Mouse (Mus musculus): Measurements from ENCODE around the gene Gm266. TPM values are rescaled to one million over a fixed set of nuclear protein-coding genes. Genes with fewer than 3 reads are reported as not detected.

Gene Gm266
- polyA plus RNA-seq, 1 experiment from 2014 or later: 2.0 TPM

DNA sequence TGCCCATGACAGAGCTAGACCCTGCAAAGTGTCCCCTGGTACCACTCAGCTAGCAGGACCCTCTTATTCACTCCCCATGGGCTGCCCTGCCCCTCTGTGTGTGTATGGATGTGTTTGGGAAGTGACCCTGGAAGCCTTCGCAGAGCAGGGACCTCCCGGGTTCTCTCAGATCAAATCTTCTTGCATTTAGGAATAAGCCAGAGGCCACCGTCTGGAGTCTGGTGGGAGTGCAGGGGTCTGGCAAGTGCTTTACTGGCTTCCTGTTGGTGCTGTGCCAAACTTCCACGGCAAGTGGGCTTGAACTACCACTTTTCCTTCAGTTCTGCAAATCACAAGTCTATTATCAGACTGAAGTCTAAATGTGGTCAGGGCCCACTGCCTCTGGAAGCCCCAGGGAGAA, 31.6 kb downstream of the Gm266 start:
- WGBS: 15% methylated on average over 4 of the region's 4 CpGs
- peaks cover 86% of the 10 kb centered on the region for H3K27me3 ChIP-seq
- no peak for ATAC-seq (replicated peaks; ENCODE audit: insufficient number of reproducible peaks, insufficient read depth, low FRiP score, low read depth)

DNA sequence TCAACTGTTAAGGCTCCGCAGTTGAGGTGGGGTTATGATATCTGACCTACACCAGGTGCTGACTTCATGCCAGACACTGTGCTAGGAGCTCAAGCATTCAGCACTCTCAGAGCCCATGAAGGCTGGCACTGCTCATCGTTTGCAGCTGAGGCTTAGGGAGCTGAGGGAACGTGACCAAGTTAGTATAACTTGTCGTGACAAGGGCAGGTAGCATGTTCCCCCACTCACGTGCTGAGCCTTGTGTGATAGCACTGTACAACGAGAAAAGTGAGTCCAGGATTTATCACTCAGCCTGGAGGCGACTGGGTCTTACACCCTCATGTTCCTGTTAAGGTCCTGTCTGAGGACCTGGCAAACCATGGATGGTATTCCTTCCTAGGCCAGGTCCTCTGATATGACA, 34.1 kb downstream of the Gm266 start:
- Histone ChIP-seq H3K4me3 (no peak overlapping the region), H3K27me3 (peaks cover 90% of the 10 kb centered on the region), H3K9me3 (replicated peaks) (no peaks in the 10 kb centered on the region), H3K27ac (no peak overlapping the region), H3K4me1 (replicated peaks) (peaks cover 63% of the 10 kb centered on the region), H3K9ac (no peak overlapping the region), H3K36me3 (no peaks in the 10 kb centered on the region), H3K4me2 (no peak overlapping the region)
- WGBS: 72% methylated on average over 7 of the region's 7 CpGs
- ATAC-seq (replicated peaks; ENCODE audit: insufficient number of reproducible peaks, insufficient read depth, low FRiP score, low read depth): no peak

More for the DNA sequence above, 31.6 kb downstream of the Gm266 start:
- Histone ChIP-seq H3K36me3 (no peaks in the 10 kb centered on the region), H3K9me3 (replicated peaks) (no peaks in the 10 kb centered on the region), H3K4me2 (no peak overlapping the region), H3K4me3 (no peak overlapping the region), H3K4me1 (replicated peaks) (peaks cover 43% of the 10 kb centered on the region), H3K27ac (no peak overlapping the region), H3K9ac (no peak overlapping the region)

DNA sequence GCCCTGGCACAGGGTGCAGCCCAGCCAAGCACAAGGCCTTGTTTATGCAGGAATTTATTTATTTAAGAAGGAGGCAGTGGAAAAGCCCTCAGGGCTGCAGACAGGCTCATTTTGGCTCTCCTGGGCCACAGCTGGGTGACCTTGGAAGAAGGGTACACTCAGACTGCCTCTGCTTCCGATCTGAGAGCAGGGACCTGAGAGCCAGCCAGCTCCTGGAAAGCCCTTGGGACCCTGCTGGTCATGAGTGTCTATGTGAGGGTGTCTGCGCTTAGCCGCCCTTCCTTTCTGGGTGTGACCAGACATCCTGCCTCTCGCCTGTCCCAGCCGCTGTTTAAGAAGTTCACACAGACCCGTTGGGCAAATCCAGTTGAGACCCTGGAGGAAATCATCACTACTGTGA, 35.3 kb downstream of the Gm266 start:
- no peak overlapping the region for H3K4me3 ChIP-seq
- no peak overlapping the region for H3K4me2 ChIP-seq
- 0 out of 2 replicates have a peak overlapping the region, but pooled peaks have one; percentile 19 for H3K27ac ChIP-seq
- peaks cover 63% of the 10 kb centered on the region for H3K4me1 ChIP-seq (replicated peaks)
- H3K36me3 ChIP-seq: no peaks in the 10 kb centered on the region
- H3K27me3 ChIP-seq: peaks cover 90% of the 10 kb centered on the region
- no peak for ATAC-seq (replicated peaks; ENCODE audit: insufficient number of reproducible peaks, insufficient read depth, low FRiP score, low read depth)
- H3K9ac ChIP-seq: no peak overlapping the region; the same call in 1 of the 2 replicates
- 32% methylated on average over 6 of the region's 6 CpGs for WGBS
- no peaks in the 10 kb centered on the region for H3K9me3 ChIP-seq (replicated peaks)

DNA sequence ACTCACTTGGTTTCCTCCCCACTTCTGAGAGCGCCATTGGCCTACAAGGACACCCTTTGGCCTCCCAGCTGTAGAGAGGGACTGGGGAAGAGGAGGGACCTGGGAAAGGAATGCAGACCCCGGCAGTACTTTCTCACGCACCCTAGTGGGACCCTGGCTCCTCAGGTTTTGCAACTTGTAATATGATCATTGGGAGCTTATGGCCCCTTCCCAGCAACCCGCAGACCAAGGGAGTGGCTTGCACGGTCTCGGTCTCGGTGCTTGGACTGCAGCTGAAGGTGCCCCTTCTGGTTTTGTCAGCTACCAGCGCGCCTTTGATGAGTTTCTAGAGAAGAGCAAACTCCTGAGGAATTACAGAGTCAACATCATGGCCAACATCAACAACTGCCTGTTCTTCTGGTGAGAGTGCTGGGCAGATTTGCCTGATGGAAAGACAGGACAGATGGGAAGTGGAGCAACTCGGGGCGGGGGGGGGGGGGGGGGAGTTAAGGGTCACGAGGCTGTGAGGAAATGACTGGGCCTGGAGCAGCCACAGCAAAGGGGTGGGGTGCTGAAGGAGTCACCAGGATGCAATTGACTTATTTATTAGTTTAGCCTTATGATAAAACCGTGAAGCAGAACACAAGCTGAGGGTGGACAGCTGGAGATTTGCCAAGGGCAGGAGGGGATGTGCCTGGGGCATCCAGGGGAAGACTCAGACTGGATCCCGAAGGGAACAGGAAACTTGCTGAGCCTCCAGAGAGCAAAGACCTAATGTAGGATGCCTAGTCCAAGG, 36.5 kb downstream of the Gm266 start:
- Histone ChIP-seq H3K4me2 (no peak overlapping the region), H3K9me3 (replicated peaks) (no peaks in the 10 kb centered on the region), H3K4me1 (replicated peaks) (peaks cover 56% of the 10 kb centered on the region), H3K36me3 (no peaks in the 10 kb centered on the region), H3K27me3 (peaks cover 97% of the 10 kb centered on the region), H3K27ac (0 out of 2 replicates have a peak overlapping the region, but pooled peaks have one; percentile 19), H3K4me3 (no peak overlapping the region), H3K9ac (no peak overlapping the region)
- no peak for ATAC-seq (replicated peaks; ENCODE audit: insufficient number of reproducible peaks, insufficient read depth, low FRiP score, low read depth)
- WGBS: 29% methylated on average over 13 of the region's 14 CpGs

DNA sequence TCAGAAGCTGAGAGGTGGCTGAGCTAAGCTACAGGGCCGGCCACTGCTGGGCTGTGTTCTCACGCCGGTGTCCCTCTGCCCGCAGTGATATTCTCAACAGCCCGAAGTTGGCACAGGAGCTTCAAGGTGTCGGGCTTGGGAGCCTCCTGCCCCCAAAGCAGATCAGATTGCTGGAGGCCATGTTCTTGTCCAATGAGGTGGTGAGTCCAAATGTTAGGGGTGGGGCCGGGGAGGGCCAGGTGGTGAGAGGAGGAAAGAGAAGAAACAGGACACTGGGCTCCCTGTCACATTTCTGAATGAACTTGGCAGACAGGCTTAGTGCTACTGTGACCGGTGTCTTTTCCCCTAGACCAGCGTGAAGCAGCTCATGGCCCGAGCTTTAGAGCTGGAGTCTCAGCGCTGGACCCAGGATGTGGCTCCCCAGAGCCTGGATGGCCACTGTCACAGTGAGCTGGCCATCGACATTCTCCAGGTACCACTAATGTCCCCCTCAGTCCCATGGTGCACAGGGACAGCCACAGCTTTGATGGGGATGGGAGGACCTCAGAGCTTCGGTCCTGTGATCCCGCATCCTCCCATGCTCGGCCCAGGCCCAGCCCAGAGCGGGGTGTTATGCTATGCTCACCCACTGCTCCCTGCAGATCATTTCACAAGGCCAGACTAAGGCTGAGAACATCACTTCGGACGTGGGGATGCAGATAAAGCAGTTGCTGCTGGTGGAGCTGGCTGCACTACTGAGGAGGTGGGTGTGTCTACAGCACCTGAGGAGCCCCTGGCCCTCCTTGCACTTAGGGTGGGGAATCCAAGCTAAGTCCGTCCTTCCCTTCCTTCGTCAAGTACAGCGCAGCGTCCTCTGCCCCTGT, 37.5 kb downstream of the Gm266 start:
- H3K27ac ChIP-seq: no peak overlapping the region
- H3K27me3 ChIP-seq: peaks cover 98% of the 10 kb centered on the region
- H3K9ac ChIP-seq: no peak overlapping the region
- peaks cover 55% of the 10 kb centered on the region for H3K4me1 ChIP-seq (replicated peaks)
- no peak for ATAC-seq (replicated peaks; ENCODE audit: insufficient number of reproducible peaks, insufficient read depth, low FRiP score, low read depth)
- H3K36me3 ChIP-seq: no peaks in the 10 kb centered on the region
- H3K9me3 ChIP-seq (replicated peaks): no peaks in the 10 kb centered on the region
- no peak overlapping the region for H3K4me2 ChIP-seq
- no peak overlapping the region for H3K4me3 ChIP-seq
- 42% methylated on average over 22 of the region's 22 CpGs for WGBS

DNA sequence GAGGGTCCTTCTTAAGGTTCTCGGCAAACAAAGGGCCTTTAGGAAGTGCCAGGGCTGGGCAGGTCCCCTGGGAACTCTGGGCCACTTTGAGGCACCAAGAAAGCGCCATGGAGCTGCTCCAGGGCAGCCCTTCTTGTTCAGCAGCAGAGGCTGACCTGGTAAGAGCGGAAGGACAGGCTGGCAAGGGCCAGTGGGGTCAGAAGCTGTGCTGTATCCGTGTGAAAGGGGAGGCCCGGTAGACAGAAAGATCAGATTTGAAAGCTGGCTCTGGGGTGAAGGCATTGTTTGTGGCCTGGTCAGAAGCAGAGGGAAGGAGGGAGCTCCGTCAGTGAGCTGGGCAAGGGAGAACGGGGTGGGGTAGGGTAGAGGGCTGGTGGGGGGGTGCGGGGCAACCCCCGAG, 38.3 kb downstream of the Gm266 start:
- H3K27ac ChIP-seq: no peak overlapping the region
- no peak overlapping the region for H3K4me3 ChIP-seq
- no peak overlapping the region for H3K9ac ChIP-seq
- peaks cover 98% of the 10 kb centered on the region for H3K27me3 ChIP-seq
- H3K4me1 ChIP-seq (replicated peaks): peaks cover 63% of the 10 kb centered on the region
- no peak overlapping the region for H3K4me2 ChIP-seq
- no peaks in the 10 kb centered on the region for H3K9me3 ChIP-seq (replicated peaks)
- no peak for ATAC-seq (replicated peaks; ENCODE audit: insufficient number of reproducible peaks, insufficient read depth, low FRiP score, low read depth)
- 39% methylated on average over 9 of the region's 9 CpGs for WGBS
- H3K36me3 ChIP-seq: no peaks in the 10 kb centered on the region

DNA sequence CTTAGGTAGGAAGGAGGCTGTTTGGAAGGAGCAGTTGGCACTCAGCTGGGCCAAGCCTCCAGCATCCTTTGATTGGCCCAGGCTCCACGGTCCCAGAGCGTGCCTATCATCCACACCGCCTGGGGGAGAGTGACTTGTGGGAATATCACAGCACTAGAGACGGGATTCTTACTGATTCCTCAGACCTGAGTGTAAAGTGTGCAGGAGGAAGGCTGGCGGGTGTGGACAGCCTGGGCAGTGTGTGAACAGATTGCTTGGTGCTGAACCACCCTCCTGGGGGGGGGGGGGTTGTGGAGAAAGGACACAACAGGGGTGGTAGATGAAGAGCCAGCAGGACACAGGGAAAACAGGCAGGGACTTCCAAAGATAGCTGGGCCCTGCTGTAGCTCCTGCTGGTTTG, 38.9 kb downstream of the Gm266 start:
- H3K27me3 ChIP-seq: peaks cover 98% of the 10 kb centered on the region
- no peak overlapping the region for H3K4me2 ChIP-seq
- H3K4me3 ChIP-seq: no peak overlapping the region
- no peak for ATAC-seq (replicated peaks; ENCODE audit: insufficient number of reproducible peaks, insufficient read depth, low FRiP score, low read depth)
- H3K9ac ChIP-seq: no peak overlapping the region
- WGBS: 44% methylated on average over 5 of the region's 5 CpGs
- no peaks in the 10 kb centered on the region for H3K36me3 ChIP-seq
- H3K4me1 ChIP-seq (replicated peaks): peaks cover 69% of the 10 kb centered on the region
- H3K9me3 ChIP-seq (replicated peaks): no peaks in the 10 kb centered on the region
- H3K27ac ChIP-seq: no peak overlapping the region

DNA sequence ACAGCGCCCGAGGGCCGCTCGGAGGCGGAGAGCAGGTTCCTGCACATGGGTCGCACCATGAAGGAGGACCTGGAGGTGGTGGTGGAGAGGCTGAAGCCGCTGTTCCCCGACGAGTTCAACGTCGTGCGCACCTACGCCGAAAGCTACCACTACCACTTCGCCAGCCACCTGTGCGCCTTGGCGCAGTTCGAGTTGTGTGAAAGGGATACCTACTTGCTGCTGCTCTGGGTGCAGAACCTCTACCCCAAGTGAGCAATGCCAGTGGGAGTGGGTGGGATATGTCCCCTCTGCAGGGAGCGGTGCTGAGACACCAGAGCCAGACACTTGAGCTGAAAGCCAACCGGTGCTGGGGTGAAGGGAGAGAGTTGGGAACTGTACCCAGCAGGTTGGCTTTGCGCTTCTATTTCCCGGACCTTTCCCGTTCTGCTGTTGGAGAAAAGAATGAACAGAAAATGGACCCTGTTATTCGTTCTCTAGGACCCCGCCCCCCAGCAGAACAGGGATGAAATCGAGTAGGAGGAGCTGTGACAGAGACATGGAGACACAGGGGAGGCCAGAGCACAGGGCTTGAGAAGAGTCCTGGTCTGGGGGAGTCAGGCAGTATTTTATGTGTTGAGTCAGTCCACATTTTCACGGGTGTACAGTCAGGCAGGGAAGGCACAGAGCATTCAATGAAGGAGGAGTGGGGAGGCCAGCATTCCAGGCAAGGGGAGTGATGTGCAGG, 39.6 kb downstream of the Gm266 start:
- no peak for ATAC-seq (replicated peaks; ENCODE audit: insufficient number of reproducible peaks, insufficient read depth, low FRiP score, low read depth)
- H3K27me3 ChIP-seq: peaks cover 98% of the 10 kb centered on the region
- H3K4me3 ChIP-seq: peak overlapping the region; percentile 35
- no peak overlapping the region for H3K27ac ChIP-seq
- H3K4me1 ChIP-seq (replicated peaks): peaks cover 69% of the 10 kb centered on the region
- H3K9me3 ChIP-seq (replicated peaks): no peaks in the 10 kb centered on the region
- H3K9ac ChIP-seq: 0 out of 2 replicates have a peak overlapping the region, but pooled peaks have one; percentile 15
- WGBS: 23% methylated on average over 27 of the region's 27 CpGs
- peak overlapping the region; percentile 56 for H3K4me2 ChIP-seq
- H3K36me3 ChIP-seq: no peaks in the 10 kb centered on the region

DNA sequence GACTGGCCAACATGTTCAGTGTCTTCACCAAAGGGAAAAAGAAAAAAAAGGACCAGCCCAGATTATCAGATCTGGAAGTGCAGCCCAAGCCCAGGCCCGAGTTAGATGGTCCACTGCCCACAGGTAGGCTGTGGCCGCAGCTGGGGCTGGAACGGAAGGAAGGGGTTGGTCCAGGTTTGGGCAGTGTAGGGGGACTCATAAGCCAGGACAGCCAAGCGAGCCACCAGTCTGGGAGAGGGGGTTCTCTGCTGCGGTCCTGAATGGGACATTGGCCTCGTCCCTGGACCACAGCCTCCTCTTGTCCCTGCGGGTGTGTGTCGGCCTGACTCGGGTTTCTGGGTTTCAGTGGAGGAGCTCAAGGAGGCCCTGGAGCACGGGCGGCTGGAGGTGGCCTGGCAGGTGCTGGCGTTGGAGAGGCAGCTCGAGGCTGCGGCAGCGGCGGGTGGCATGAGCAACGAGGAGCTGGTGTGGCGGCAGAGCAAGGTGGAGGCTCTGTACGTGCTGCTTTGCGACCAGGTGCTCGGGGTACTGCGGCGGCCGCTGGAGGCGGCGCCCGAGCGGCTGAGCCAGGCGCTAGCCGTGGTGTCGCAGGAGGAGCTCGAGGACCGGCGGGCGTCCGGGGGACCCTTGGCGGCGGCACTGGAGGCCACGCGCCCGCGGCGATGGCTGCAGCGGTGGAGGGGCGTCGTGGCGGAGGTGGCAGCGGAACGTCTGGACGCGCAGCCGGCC, 40.3 kb downstream of the Gm266 start:
- no peak for ATAC-seq (replicated peaks; ENCODE audit: insufficient number of reproducible peaks, insufficient read depth, low FRiP score, low read depth)
- Histone ChIP-seq H3K27me3 (peaks cover 97% of the 10 kb centered on the region), H3K4me1 (replicated peaks) (peaks cover 63% of the 10 kb centered on the region), H3K9me3 (replicated peaks) (no peaks in the 10 kb centered on the region), H3K36me3 (no peaks in the 10 kb centered on the region), H3K4me3 (peak overlapping the region; percentile 35), H3K27ac (no peak overlapping the region), H3K9ac (0 out of 2 replicates have a peak overlapping the region, but pooled peaks have one; percentile 15), H3K4me2 (peak overlapping the region; percentile 56)
- WGBS: 11% methylated on average over 52 of the region's 52 CpGs

DNA sequence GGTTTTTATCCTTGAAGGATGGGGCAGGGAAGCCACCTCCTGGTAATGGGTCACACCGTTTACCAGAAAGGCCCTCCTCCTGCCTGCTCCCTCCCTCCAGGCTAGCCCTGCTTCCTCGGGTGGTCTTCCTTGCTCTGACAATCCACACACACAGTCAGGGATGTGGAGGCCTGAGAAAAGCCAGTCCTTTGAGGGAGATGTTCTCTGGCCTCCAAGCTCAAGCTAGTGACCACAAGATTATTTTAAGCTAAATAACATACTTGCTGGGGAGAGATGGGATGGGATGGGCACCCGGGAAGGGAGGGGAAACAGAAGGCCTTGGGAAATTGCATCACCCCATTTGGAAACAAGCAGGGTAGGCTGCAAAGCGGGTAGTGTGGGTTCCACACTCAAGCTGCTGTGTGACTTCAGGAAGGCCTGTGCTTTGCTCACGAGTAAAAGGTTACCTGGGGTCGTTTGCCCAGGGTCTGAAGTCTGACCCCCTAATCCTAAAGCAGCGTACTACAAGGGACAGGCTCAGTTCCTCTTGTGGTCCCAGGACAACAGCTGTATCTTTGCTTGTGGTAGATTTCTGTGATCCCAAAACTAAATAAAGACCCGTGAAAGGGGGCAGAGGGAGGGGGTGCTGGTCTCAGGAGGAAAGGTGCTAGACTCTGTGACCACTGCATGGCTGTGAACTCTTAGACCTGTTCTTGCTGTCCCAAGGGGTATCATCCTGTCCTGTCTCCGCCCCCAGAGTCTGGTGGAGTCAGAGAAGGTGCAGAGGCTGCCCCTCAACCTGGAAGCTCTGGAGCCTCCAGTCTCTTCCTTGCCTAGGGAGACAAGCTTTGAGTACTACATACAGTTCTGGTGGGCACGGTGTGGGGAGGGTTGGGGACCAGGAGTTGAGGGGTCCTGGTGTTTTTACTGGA, 41.4 kb downstream of the Gm266 start:
- H3K4me1 ChIP-seq (replicated peaks): peaks cover 52% of the 10 kb centered on the region
- no peak overlapping the region for H3K27ac ChIP-seq
- peak overlapping the region; percentile 4; the same call in 1 of the 2 replicates for H3K4me3 ChIP-seq
- H3K27me3 ChIP-seq: peaks cover 89% of the 10 kb centered on the region
- ATAC-seq (replicated peaks; ENCODE audit: insufficient number of reproducible peaks, insufficient read depth, low FRiP score, low read depth): no peak
- no peak overlapping the region for H3K4me2 ChIP-seq
- WGBS: 50% methylated on average over 10 of the region's 10 CpGs
- H3K9me3 ChIP-seq (replicated peaks): no peaks in the 10 kb centered on the region
- no peak overlapping the region for H3K9ac ChIP-seq
- no peaks in the 10 kb centered on the region for H3K36me3 ChIP-seq

All from heart, embryonic 15.5 days (tissue).